Mouse (Mus musculus) skeletal muscle tissue, adult 2 months (tissue): ENCODE results near the gene Cnbd2.
"Not testable (repeated sequence)": the region's sequence is repeated elsewhere in the genome, so short reads cannot be mapped to it uniquely, and the experiment has no call there.

Experiments used
- DNase-seq: peaks from one replicate; pipeline ENCODE4 v3.0.0-alpha.2; 2012; ENCODE audit warnings: low read depth, low spot score

The Cnbd2 gene

GRCm38 (mm10) chr2:156392461-156393154 is 80.5 kb downstream of the Cnbd2 start:
- DNase-seq = peak; percentile 74

DNA sequence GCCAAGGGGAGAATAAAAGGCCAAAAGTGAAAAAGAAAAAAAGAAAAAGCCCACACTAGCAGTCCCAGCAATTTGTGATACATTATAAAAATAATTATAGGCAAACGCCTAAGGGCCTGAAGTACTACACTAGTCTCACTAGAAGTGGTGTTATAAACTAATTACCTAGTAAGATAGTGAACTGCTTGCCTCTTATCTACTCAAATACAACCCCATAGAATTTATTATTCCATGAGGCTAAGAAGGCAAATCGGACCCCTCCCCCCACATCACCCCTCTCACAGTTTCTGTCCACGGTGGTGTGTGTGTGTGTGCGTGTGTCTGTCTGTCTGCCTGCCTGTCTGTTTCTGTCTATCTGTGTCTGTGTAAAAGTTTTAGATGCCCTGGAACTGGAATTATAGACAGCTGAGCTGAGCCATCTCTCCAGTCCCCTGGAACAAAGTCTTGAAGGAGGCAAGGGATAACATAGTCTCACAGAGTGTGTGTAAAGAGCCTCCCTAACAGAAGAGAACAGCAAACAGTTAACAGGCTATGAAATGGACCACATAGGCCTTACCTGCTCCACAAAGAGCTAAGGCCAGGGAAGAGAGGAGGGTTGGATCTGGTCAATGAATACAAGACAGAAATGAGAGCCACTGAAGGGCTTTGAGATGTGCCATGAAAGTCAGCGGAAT is 81.2 kb downstream of the Cnbd2 start:
- DNase-seq = no peak

GRCm38 (mm10) chr2:156394282-156394681 is 82.2 kb downstream of the Cnbd2 start:
- no peak for DNase-seq

DNA sequence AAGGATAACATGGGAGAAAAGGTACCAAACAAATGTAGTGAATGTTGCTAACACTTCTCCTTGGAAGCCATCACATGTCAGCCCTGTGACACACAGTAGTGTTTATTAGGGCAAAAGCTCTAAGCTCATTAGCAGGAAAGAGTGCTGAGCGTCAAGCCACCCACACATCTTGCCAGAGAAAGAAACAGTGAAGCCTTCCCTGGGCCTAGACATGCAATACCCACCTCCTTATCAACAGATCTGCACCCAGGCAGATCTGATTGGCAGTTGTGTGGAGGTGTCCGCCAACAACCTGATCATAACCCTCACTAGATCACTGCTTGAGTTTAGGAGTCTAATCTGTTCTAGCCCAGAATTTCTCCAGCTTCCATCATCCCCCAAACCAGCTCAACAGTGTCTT is 84.0 kb downstream of the Cnbd2 start:
- DNase-seq = no peak

DNA sequence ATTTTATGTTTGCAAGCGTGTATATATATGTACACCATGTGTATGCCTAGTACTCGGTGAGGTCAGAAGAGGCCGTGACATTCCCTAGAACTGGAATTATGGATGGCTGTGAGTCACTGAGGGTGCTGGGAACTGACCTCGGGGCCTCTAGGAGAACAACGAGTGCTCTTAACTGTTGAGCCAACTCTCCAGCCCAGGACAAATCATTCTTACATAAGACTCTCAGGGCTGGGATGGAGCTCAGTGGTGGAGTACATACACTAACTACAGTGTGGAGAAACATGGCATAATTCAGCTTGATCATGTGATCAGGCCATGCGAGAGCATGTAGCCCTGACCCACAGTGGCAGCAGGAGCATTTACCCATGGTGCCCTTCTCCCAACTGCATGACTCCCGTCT is 85.9 kb downstream of the Cnbd2 start:
- no peak for DNase-seq

GRCm38 (mm10) chr2:156399485-156399884 is 87.4 kb downstream of the Cnbd2 start:
- no peak for DNase-seq

- no peak for DNase-seq
Measured at GRCm38 (mm10) chr2:156401331-156401730, 89.2 kb downstream of the Cnbd2 start.

- DNase-seq = no peak
Measured at GRCm38 (mm10) chr2:156402036-156402435, 89.9 kb downstream of the Cnbd2 start.

GRCm38 (mm10) chr2:156406987-156407386 is 94.9 kb downstream of the Cnbd2 start:
- no peak for DNase-seq

DNA sequence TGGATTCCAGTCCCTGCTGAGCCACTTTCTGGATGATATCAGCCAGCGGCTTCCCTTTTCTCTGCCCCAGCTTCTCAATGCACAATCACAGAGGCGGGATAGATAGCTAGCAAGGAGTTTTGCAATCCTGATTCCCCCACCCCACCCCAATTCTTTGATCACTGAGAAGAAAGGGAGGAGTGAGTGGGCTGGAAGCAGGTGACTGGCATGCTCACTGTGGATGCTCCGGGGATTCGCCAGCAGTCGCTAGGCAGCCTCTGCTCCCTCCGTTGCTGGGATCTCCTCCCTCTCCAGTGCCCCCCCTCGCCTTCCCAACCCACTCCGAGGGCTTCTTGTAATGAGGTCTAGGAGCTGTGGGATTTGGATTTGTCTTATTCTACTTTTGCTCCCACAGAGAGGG is 96.1 kb downstream of the Cnbd2 start:
- no peak for DNase-seq

DNA sequence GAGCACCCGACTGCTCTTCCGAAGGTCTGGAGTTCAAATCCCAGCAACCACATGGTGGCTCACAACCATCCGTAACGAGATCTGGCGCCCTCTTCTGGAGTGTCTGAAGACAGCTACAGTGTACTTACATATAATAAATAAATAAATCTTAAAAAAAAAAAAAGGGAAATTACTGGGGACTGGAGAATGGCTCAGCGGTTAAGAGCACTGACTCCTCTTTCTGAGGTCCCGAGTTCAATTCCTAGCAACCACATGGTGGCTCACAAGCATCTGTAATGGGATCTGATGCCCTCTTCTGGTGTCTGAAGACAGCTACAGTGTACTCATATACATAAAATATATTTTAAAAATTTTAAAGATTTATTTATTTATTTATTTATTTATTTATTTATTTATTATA is 99.2 kb downstream of the Cnbd2 start:
- DNase-seq = not testable (repeated sequence)

GRCm38 (mm10) chr2:156414996-156415395 is 102.9 kb downstream of the Cnbd2 start:
- DNase-seq = no peak

DNA sequence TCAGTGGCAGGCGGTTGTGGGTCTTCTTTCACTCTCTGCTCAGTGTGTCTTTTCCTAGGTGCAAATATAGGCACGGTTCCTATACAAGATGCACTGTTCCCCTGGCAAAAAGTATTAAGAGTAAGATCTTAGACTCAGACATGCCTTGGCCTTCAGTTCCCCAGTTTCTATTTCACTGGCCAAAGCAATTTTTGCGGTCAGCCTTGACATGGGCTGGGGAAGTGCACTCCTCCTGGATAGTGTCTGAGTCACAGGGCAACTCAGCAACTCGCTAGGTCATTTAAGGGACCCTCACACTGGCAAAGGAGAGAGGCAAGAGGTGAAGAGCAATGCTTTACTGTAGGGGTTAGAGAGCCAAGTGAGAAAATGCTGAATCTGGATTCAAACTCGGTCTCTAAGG is 103.6 kb downstream of the Cnbd2 start:
- peak; percentile 39 for DNase-seq

DNA sequence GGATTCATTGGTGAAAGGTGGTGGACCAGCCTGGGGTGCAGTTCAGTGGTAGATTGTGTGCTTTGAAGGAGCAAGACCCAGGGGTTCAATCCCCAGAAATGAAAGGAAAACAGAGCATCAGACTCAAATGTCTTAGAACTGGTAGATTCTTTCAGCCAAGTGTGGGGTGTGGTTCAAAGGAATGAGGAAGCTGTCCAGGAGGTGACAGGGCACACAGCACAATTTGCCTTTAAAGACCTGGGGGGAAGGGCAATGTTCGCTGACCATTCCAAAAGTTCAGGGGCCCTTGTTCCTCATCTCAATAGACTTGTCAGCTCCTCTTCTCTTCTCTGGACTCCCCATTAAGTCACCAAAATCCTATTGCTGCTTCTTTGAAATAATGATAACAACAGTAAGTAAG is 105.1 kb downstream of the Cnbd2 start:
- DNase-seq = no peak

DNA sequence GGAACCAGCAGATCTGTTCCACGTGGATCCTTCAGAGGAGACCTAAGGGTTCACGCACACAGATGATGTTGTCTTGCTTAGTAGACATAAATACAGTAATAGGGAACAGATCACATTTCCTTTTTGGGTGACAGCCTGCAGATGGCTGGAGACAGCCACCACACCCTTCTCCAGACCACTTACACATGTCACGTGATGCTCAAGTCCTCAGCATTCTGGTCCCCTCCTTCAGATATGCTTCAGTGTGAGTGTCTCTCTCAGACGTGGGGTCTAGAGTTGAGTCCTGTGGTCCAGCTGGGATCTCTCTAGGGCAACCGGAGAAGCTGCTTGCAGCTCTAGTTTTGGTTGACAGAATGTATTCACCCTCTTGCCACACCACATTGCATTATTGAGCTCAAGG is 106.4 kb downstream of the Cnbd2 start:
- DNase-seq = no peak

DNA sequence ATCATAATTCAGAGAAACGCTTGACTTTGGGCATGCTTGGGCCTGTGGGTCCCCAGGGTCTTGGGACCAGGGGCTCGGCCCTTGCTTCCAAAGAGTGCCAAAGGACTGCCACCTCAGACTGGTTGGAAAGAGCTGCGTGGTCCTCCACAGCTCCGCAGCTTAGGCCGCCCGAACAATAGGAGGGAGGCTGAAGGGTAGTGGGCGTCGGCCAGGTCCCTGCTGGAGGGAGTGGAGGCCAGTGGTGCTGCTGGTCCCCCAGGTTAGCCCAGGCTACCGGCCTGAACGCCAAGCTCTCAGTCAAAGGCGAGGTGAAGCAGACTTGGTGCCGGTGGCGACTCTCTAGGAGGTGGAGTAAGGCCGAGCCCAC is 108.2 kb downstream of the Cnbd2 start:
- DNase-seq = no peak

- no peak for DNase-seq
Measured at GRCm38 (mm10) chr2:156420694-156421380, 108.7 kb downstream of the Cnbd2 start, which contains the start of gene Epb41l1. Gene Epb41l1, plus strand, starts transcription at chr2:156420909.

DNA sequence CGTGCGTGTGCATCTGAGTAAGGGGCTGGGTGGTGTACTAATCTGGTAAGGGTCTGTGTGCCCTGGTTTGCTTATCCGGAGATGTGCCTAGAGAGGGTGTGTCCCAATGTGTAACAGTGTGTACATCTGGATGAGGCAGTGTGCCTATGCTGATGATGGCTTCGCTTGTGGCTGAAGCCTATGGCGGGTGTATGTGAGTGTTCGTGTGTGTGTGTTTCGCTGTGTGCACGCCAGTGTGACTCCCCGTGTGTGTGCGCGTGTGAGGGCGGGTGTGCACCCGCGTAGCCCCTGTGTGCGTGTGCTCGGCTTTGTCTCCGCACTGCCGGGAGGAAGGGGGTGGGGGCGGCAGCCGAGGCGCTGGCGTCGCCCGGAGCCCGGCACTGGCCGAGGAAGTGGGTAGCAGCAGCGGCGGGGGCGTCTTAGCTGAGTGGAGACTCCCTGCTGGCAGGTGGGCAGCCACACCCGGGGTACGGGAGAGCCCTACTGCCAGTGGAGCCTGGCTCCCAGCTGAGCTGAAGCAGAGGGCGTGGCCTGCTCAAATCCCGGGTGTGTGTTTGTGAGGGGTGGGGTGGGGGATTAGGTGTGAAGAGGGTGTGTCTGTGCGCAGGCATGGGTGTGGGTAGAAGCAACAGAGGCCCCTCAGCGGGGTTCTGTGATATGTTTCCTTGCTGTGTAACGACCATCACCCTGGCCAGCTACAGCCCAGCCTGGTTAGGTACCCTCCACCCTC is 109.4 kb downstream of the Cnbd2 start:
- no peak for DNase-seq

DNA sequence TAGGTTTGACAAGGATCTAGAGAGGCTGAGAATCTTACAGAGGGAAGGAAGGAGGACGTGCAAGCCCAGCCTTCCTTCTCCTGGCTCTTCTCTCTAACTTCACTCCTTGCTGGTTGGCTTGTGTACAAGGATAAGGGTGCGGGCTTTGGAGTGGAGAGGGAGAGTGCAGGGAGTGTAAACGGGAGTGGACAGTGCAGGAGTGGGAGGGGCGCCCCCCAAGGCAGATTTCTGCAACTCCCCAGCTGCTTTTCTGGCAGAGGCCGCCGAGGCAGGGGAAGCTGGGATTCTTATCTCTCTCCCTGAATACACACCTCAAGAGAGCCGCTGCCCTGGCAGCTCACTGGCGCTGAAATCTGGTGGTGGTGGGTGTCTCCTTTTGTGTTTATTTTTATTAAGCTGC is 110.5 kb downstream of the Cnbd2 start:
- DNase-seq = no peak

DNA sequence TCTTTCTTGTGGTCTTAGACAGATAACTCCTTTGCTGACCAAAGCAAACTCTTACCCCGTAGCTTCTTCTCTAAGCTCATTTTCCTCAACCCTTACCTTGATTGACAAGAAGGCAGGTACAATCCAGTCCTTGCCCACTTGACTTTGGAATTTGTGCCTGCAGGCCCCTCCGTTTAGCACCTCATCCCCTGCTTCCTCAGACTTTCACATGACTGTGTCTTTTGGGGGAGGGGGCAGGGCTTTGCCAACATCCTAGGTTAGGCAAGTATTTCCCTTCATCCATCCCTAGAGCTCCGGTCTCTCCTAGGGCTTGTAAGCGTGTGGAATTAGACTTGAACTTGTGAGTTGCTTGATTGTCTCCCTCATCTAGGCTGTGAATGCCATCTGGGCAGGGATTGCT is 111.6 kb downstream of the Cnbd2 start:
- no peak for DNase-seq
